Mouse (Mus musculus): ENCODE results near the gene Faah. TPM values are rescaled to one million over a fixed set of nuclear protein-coding genes. Genes with fewer than 3 reads are reported as not detected.

The Faah gene
- polyA plus RNA-seq, 1 experiment from 2014 or later = 13.4 TPM

- H3K4me2 ChIP-seq (replicated peaks; ENCODE audit: low read depth, low read length) = peak overlapping the region; percentile 93
- no peaks in the 10 kb centered on the region for H3K36me3 ChIP-seq (ENCODE audit: insufficient read depth, low read length)
- no peaks in the 10 kb centered on the region for H3K9me3 ChIP-seq (ENCODE audit: low read length)
- H3K9ac ChIP-seq (replicated peaks; ENCODE audit: low read depth) = peak overlapping the region; percentile 32
- peak; percentile 46 for DNase-seq (ENCODE audit: low spot score)
- H3K4me1 ChIP-seq (ENCODE audit: insufficient read depth, low read depth, low read length) = no peaks in the 10 kb centered on the region
- no peaks in the 10 kb centered on the region; the same call in 1 of the 2 replicates for H3K27me3 ChIP-seq (replicated peaks; ENCODE audit: insufficient read depth, low read length)
- ATAC-seq = peak; percentile 66
- H3K4me3 ChIP-seq (ENCODE audit: low read depth, low read length) = peak overlapping the region; percentile 53
- WGBS = under 1% methylated on average over 79 of the region's 79 CpGs
- TF ChIP-seq EP300 (IDR thresholded peaks at IDR 0.05) (no peak), CTCF (IDR thresholded peaks at IDR 0.05) (peak; percentile 20; the same call in 1 of the 2 replicates)
- no peak overlapping the region for H3K27ac ChIP-seq (ENCODE audit: low read length)
Measured at GRCm38 (mm10) chr4:115962671-115963412, 54.9 kb downstream of the Faah start.

DNA sequence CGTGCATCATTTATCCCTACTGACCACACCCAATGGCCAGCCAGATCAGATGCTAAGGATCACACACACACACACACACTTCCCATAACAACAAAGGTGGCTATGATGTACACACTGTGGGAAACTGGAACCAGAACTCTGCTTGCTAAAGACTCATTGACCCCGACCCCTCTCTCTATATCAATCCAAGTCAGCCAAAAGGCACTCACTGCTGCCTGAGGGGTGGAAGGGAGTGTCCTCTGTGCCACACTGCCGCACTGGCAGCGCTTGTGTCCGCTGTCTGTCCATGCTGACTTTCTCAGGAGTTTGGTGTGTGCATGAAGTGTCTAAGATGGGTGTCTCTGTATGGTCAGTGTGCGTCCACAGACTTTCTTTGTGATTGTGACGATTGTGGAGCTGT is 55.7 kb downstream of the Faah start:
- Histone ChIP-seq H3K4me3 (ENCODE audit: low read depth, low read length) (no peak overlapping the region), H3K4me2 (replicated peaks; ENCODE audit: low read depth, low read length) (no peak overlapping the region)

GRCm38 (mm10) chr4:115959546-115959945 is 58.2 kb downstream of the Faah start:
- no peak overlapping the region for H3K27ac ChIP-seq (ENCODE audit: low read length)
- no peak overlapping the region for H3K4me3 ChIP-seq (ENCODE audit: low read depth, low read length)
- no peaks in the 10 kb centered on the region for H3K4me1 ChIP-seq (ENCODE audit: insufficient read depth, low read depth, low read length)
- no peak overlapping the region for H3K4me2 ChIP-seq (replicated peaks; ENCODE audit: low read depth, low read length)
- H3K36me3 ChIP-seq (ENCODE audit: insufficient read depth, low read length) = no peaks in the 10 kb centered on the region
- H3K27me3 ChIP-seq (replicated peaks; ENCODE audit: insufficient read depth, low read length) = peaks cover 17% of the 10 kb centered on the region; the same call in 1 of the 2 replicates
- DNase-seq (ENCODE audit: low spot score) (no peak), ATAC-seq (no peak)
- no peaks in the 10 kb centered on the region for H3K9me3 ChIP-seq (ENCODE audit: low read length)
- TF ChIP-seq EP300 (IDR thresholded peaks at IDR 0.05) (no peak), CTCF (IDR thresholded peaks at IDR 0.05) (no peak)
- no peak overlapping the region for H3K9ac ChIP-seq (replicated peaks; ENCODE audit: low read depth)

More for the DNA sequence above, 55.7 kb downstream of the Faah start:
- H3K36me3 ChIP-seq (ENCODE audit: insufficient read depth, low read length) = no peaks in the 10 kb centered on the region
- H3K27ac ChIP-seq (ENCODE audit: low read length) = no peak overlapping the region
- DNase-seq (ENCODE audit: low spot score) = no peak
- H3K27me3 ChIP-seq (replicated peaks; ENCODE audit: insufficient read depth, low read length) = no peaks in the 10 kb centered on the region; the same call in 1 of the 2 replicates
- ATAC-seq = no peak
- no peak for TF ChIP-seq CTCF (IDR thresholded peaks at IDR 0.05)
- TF ChIP-seq EP300 (IDR thresholded peaks at IDR 0.05) = no peak
- no peaks in the 10 kb centered on the region for H3K9me3 ChIP-seq (ENCODE audit: low read length)
- 13% methylated on average over 7 of the region's 7 CpGs for WGBS
- no peaks in the 10 kb centered on the region for H3K4me1 ChIP-seq (ENCODE audit: insufficient read depth, low read depth, low read length)
- no peak overlapping the region for H3K9ac ChIP-seq (replicated peaks; ENCODE audit: low read depth)

DNA sequence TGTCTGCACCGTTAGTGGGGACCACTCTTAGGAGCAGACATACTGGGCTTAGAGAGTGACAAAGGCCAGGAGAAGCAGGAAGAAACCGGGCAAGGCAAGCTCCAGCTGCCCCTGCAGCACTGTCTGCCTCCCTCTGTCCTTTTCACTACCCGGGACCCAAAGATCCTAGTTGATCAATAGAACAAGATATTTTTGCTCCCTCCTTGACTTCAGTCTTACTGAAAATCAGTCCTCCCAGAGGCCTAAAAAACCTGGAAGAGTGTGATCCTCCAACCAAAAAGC is 62.3 kb downstream of the Faah start:
- DNase-seq (ENCODE audit: low spot score) (no peak), ATAC-seq (no peak)
- Histone ChIP-seq H3K27ac (ENCODE audit: low read length) (no peak overlapping the region), H3K4me3 (ENCODE audit: low read depth, low read length) (no peak overlapping the region), H3K4me2 (replicated peaks; ENCODE audit: low read depth, low read length) (no peak overlapping the region), H3K27me3 (replicated peaks; ENCODE audit: insufficient read depth, low read length) (peaks cover 21% of the 10 kb centered on the region; the same call in 1 of the 2 replicates), H3K9ac (replicated peaks; ENCODE audit: low read depth) (no peak overlapping the region), H3K4me1 (ENCODE audit: insufficient read depth, low read depth, low read length) (no peaks in the 10 kb centered on the region), H3K36me3 (ENCODE audit: insufficient read depth, low read length) (no peaks in the 10 kb centered on the region), H3K9me3 (ENCODE audit: low read length) (no peaks in the 10 kb centered on the region)
- 4% methylated on average over 3 of the region's 3 CpGs for WGBS
- no peak for TF ChIP-seq CTCF (IDR thresholded peaks at IDR 0.05)
- TF ChIP-seq EP300 (IDR thresholded peaks at IDR 0.05) = no peak

DNA sequence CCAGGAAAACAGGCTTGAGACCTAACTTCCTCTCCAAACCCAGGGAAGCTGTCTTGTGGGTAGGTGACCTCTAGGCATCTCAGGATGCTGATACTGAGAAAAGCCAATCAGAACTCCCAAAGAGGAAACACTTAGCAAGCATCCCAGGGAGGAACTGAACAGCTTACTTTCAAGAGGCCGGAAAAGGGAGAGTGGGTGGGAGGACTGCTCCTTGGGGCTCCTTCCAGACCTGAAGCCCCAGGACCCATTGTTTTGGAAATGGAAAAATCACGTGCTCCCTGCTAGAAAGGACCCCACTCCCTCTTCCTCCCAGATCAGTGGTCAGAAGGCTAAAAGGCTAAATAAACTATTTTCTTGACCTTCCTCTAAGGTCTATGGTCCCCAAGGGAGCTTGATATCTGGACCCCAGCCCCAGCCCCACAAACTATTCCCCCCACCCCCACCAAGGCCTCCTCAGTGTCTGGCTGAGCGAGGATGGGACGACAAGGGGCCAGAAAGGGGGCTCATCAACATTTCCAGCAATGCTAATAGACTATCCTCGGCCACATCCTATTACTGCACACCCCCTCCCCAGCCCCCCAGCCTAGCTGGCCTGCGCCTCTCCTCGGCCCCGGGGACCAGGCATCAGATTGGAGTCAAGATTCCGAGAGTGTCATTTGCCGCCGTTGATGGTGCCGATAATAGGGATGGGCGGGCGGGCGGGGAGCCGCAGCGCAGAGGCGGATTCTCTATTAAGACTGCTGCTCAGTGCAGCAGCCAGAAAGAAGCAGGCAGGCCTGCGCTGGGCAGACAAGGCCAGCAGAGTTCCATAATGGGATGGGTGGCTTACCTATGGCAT is 62.9 kb downstream of the Faah start:
- WGBS = 7% methylated on average over 18 of the region's 19 CpGs
- H3K27ac ChIP-seq (ENCODE audit: low read length) = no peak overlapping the region
- DNase-seq (ENCODE audit: low spot score) (no peak), ATAC-seq (no peak)
- H3K4me3 ChIP-seq (ENCODE audit: low read depth, low read length) = no peak overlapping the region
- no peaks in the 10 kb centered on the region for H3K4me1 ChIP-seq (ENCODE audit: insufficient read depth, low read depth, low read length)
- TF ChIP-seq EP300 (IDR thresholded peaks at IDR 0.05) (no peak), CTCF (IDR thresholded peaks at IDR 0.05) (no peak)
- H3K4me2 ChIP-seq (replicated peaks; ENCODE audit: low read depth, low read length) = no peak overlapping the region
- H3K9ac ChIP-seq (replicated peaks; ENCODE audit: low read depth) = no peak overlapping the region
- H3K27me3 ChIP-seq (replicated peaks; ENCODE audit: insufficient read depth, low read length) = peaks cover 21% of the 10 kb centered on the region; the same call in 1 of the 2 replicates
- no peaks in the 10 kb centered on the region for H3K36me3 ChIP-seq (ENCODE audit: insufficient read depth, low read length)
- no peaks in the 10 kb centered on the region for H3K9me3 ChIP-seq (ENCODE audit: low read length)

DNA sequence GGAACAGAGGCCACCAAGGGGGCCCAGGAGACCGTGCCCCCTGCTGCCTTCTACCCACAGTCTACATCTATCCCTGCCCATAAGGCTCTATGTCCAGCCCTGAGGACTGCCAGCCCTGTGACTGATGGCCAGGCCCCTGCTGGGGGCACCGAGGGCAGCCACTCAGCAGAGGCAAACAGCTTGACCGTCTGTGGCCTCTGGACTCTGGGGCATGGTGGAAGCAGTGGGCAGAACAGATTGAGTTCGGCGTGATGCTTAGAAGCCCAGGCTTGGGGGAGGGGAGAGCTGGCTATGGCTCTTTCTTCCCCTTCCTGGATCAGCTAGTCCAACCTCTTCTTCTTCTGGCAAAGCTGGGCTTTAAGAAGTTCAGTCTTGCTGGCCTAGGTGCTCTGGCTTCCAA is 64.2 kb downstream of the Faah start:
- 21% methylated on average over 4 of the region's 5 CpGs for WGBS
- Histone ChIP-seq H3K36me3 (ENCODE audit: insufficient read depth, low read length) (no peaks in the 10 kb centered on the region), H3K4me3 (ENCODE audit: low read depth, low read length) (no peak overlapping the region), H3K4me1 (ENCODE audit: insufficient read depth, low read depth, low read length) (no peaks in the 10 kb centered on the region), H3K27ac (ENCODE audit: low read length) (no peak overlapping the region), H3K9me3 (ENCODE audit: low read length) (no peaks in the 10 kb centered on the region), H3K4me2 (replicated peaks; ENCODE audit: low read depth, low read length) (no peak overlapping the region), H3K27me3 (replicated peaks; ENCODE audit: insufficient read depth, low read length) (peaks cover 25% of the 10 kb centered on the region; the same call in 1 of the 2 replicates), H3K9ac (replicated peaks; ENCODE audit: low read depth) (no peak overlapping the region)
- no peak for ATAC-seq
- TF ChIP-seq EP300 (IDR thresholded peaks at IDR 0.05) (no peak), CTCF (IDR thresholded peaks at IDR 0.05) (no peak)
- DNase-seq (ENCODE audit: low spot score) = no peak
